9 mouse cellular contexts compared by ENCODE assay signal in the genomic region with DNA sequence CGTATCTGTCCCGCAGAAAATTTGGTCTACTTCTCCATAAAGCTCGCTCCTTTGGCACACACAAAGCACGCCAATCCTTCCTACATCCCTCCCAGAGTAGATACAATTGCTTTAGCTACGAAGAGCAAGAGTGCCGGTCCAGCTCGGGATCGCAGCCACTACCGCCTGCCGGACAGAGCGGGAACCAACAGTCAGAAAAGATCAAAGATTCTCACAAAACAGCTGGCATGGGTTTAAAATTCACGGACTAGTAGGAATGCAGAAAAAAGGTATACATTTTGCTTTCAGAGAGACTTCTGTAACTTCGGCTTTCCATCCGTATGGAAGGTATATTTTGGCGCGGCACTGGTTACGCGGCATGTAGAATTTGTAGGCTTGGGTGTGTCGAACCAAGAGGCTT. TPM values are rescaled to one million over a fixed set of nuclear protein-coding genes. Genes with fewer than 3 reads are reported as not detected.
DNase-seq lines count a peak whose midpoint lies in the region; ATAC-seq lines count a peak whose summit lies in the region.
"Had no signal": no experiment of that assay in that cellular context is flagged by ENCODE, and none has a peak within 500 bp of the region (broad histone marks: within the 10 kb centered on the region; RNA-seq: fewer than 3 reads in every experiment).

No protein-coding gene starts in this region.

- intact Hi-C loops in left cerebral cortex, postnatal 4 days (cut with DNase I): no loop called here

- no peaks in the 10 kb centered on the region for H3K27me3 ChIP-seq in embryonic facial prominence, embryonic 15.5 days
- H3K27me3 ChIP-seq in limb, embryonic 11.5 days (ENCODE audit: control insufficient read depth, insufficient read depth, low read length): no peaks in the 10 kb centered on the region

- peaks cover 9% of the 10 kb centered on the region; the same call in 1 of the 2 replicates for H3K9me3 ChIP-seq in embryonic facial prominence, embryonic 15.5 days (replicated peaks)
- peaks cover 14% of the 10 kb centered on the region; the same call in 1 of the 2 replicates for H3K9me3 ChIP-seq in limb, embryonic 11.5 days (ENCODE audit: control insufficient read depth, low read length)

- WGBS in embryonic facial prominence, embryonic 15.5 days: 42% methylated on average over 19 of the region's 19 CpGs
- WGBS in limb, embryonic 11.5 days: 50% methylated on average over 19 of the region's 19 CpGs

- H3K36me3 ChIP-seq in embryonic facial prominence, embryonic 15.5 days: peaks cover 54% of the 10 kb centered on the region
- H3K36me3 ChIP-seq in limb, embryonic 11.5 days (ENCODE audit: control insufficient read depth, insufficient read depth, low read length): peaks cover 21% of the 10 kb centered on the region

- peak; percentile 41 for DNase-seq in left cerebral cortex, postnatal 4 days
- DNase-seq in left cerebral cortex, adult 8-10 months (ENCODE audit: low spot score in 2 of 2): no peak
- DNase-seq in limb, embryonic 11.5 days (ENCODE audit: low spot score): peak; percentile 55
- DNase-seq in retina, embryonic 14.5 days (ENCODE audit: low spot score): peak; percentile 61
- no peak for DNase-seq in urinary bladder, postnatal 25 days (ENCODE audit: low spot score)
- DNase-seq in yolk sac, embryonic 10.5 days (ENCODE audit: low spot score): no peak

- peak overlapping the region; percentile 47 for H3K4me3 ChIP-seq in embryonic facial prominence, embryonic 15.5 days (replicated peaks)
- H3K4me3 ChIP-seq in limb, embryonic 11.5 days (ENCODE audit: low read depth, low read length): peak overlapping the region; percentile 58
- H3K4me3 ChIP-seq: myocyte had no signal

- ATAC-seq in embryonic facial prominence, embryonic 15.5 days (ENCODE audit: insufficient number of reproducible peaks, low FRiP score, low TSS enrichment, low read depth): no peak
- ATAC-seq in limb, embryonic 11.5 days (ENCODE audit: insufficient number of reproducible peaks, low FRiP score, low TSS enrichment, low read depth): no peak
- no peak for ATAC-seq in monocyte, adult 5-6 weeks (replicated peaks; ENCODE audit: insufficient number of reproducible peaks, low FRiP score, low TSS enrichment, poor library complexity, severe bottlenecking)

- peak overlapping the region; percentile 68 for H3K4me2 ChIP-seq in embryonic facial prominence, embryonic 15.5 days (replicated peaks)
- peak overlapping the region; percentile 27; the same call in 1 of the 2 replicates for H3K4me2 ChIP-seq in limb, embryonic 11.5 days (ENCODE audit: low read depth, severe bottlenecking)

- H3K9ac ChIP-seq in embryonic facial prominence, embryonic 15.5 days: 0 out of 2 replicates have a peak overlapping the region, but pooled peaks have one; percentile 23
- H3K9ac ChIP-seq in limb, embryonic 11.5 days (ENCODE audit: low read length): no peak overlapping the region

- H3K27ac ChIP-seq in embryonic facial prominence, embryonic 15.5 days (replicated peaks): no peak overlapping the region
- peak overlapping the region; percentile 80; the same call in 1 of the 2 replicates for H3K27ac ChIP-seq in limb, embryonic 11.5 days (replicated peaks; ENCODE audit: low read depth, low read length)

- peaks cover 44% of the 10 kb centered on the region for H3K4me1 ChIP-seq in embryonic facial prominence, embryonic 15.5 days
- peaks cover 35% of the 10 kb centered on the region for H3K4me1 ChIP-seq in limb, embryonic 11.5 days (ENCODE audit: control insufficient read depth, insufficient read depth, low read length)

RNA-seq across cellular contexts. Expression of gene Nnat, which starts 0.4 kb away (rescaled TPM):
- 1,000 to 10,000 TPM; 1,316 to 1,920 TPM for total RNA-seq in left cerebral cortex, postnatal 4 days (2021)
- total RNA-seq in left cerebral cortex, adult 8-10 months (2022): 100 to 1,000 TPM; 199 to 269 (median 247) TPM
- 322 and 340 TPM in 2 replicates for polyA plus RNA-seq in embryonic facial prominence, embryonic 15.5 days (2015; fragmentation: Nextera tagmentation; extraction: Ambion mirVana)
- 1,283 and 1,480 TPM in 2 replicates for polyA plus RNA-seq in limb, embryonic 11.5 days (2014; fragmentation: Nextera tagmentation; extraction: Ambion mirVana)
- total RNA-seq in monocyte, adult 5-6 weeks (2017): 0.85 to 2.6 TPM in 2 of 3 replicates, not detected in the other

RNA-seq across cellular contexts. Expression of gene Blcap, which starts 11.6 kb away (rescaled TPM):
- 100 to 1,000 TPM; 161 to 182 TPM for total RNA-seq in left cerebral cortex, postnatal 4 days (2021)
- 100 to 1,000 TPM; 117 to 129 (median 119) TPM for total RNA-seq in left cerebral cortex, adult 8-10 months (2022)
- 54.2 and 57.1 TPM in 2 replicates for polyA plus RNA-seq in embryonic facial prominence, embryonic 15.5 days (2015; fragmentation: Nextera tagmentation; extraction: Ambion mirVana)
- polyA plus RNA-seq in limb, embryonic 11.5 days (2014; fragmentation: Nextera tagmentation; extraction: Ambion mirVana): 73.8 and 76.0 TPM in 2 replicates
- 8.2 to 31.0 TPM (median 23.0 TPM) in 3 replicates for total RNA-seq in monocyte, adult 5-6 weeks (2017)

Comparison
In these comparisons a context has a peak if more than half of its experiments do, and no peak if none do; other contexts are left out.
1. DNase-seq: peak in left cerebral cortex, postnatal 4 days (single experiment), limb, embryonic 11.5 days (single experiment) and retina, embryonic 14.5 days (single experiment); none in left cerebral cortex, adult 8-10 months (0 of 2), urinary bladder, postnatal 25 days (single experiment) and yolk sac, embryonic 10.5 days (single experiment).
2. RNA of gene Nnat, which starts 0.4 kb away (total RNA-seq): 1,316 to 1,920 TPM in left cerebral cortex, postnatal 4 days and 199 to 269 TPM in left cerebral cortex, adult 8-10 months; 0.85 to 2.6 TPM in monocyte, adult 5-6 weeks; every median in the first group is over 10 times any median in the second.